Mouse (Mus musculus) liver, adult 10 weeks (tissue): Measurements from ENCODE around the gene Slc22a1. TPM values are rescaled to one million over a fixed set of nuclear protein-coding genes. Genes with fewer than 3 reads are reported as not detected.

Source experiments
- polyA plus RNA-seq: library from polyadenylated mRNA; stranded (reverse); fragments of 350-450 nt; fragmentation: Illumina TruSeq; extraction: RNeasy Lipid Tissue Mini Kit (QIAGEN cat#74804); gene quantifications from one replicate; pipeline ENCODE4 v1.2.3, GENCODE M21; 2014; ENCODE audit warnings: low read depth, low replicate concordance

The Slc22a1 gene
- 160 TPM for polyA plus RNA-seq

GRCm38 (mm10) chr17:12675646-12676045 is at the start of gene Slc22a1:
Slc22a1 (minus strand) TSS chr17:12675829.

Other genes starting within 250 kb of the Slc22a1 start
- 3.2 TPM for gene Slc22a3, start 168.1 kb downstream of the Slc22a1 start, polyA plus RNA-seq
- not detected for gene Slc22a2, start 91.7 kb downstream of the Slc22a1 start, polyA plus RNA-seq
- 3.4 TPM for gene Igf2r, start 93.8 kb upstream of the Slc22a1 start, polyA plus RNA-seq
- gene Mas1, start 192.3 kb upstream of the Slc22a1 start, polyA plus RNA-seq, result not detected
- gene Mrgprh, start 200.2 kb upstream of the Slc22a1 start, polyA plus RNA-seq, result not detected
- gene Pnldc1, start 234.4 kb upstream of the Slc22a1 start, polyA plus RNA-seq, result not detected
- gene Tcp1, start 239.9 kb upstream of the Slc22a1 start, polyA plus RNA-seq, result 209 TPM
- 88.3 TPM for gene Mrpl18, start 240.5 kb upstream of the Slc22a1 start, polyA plus RNA-seq